In the genomic region with DNA sequence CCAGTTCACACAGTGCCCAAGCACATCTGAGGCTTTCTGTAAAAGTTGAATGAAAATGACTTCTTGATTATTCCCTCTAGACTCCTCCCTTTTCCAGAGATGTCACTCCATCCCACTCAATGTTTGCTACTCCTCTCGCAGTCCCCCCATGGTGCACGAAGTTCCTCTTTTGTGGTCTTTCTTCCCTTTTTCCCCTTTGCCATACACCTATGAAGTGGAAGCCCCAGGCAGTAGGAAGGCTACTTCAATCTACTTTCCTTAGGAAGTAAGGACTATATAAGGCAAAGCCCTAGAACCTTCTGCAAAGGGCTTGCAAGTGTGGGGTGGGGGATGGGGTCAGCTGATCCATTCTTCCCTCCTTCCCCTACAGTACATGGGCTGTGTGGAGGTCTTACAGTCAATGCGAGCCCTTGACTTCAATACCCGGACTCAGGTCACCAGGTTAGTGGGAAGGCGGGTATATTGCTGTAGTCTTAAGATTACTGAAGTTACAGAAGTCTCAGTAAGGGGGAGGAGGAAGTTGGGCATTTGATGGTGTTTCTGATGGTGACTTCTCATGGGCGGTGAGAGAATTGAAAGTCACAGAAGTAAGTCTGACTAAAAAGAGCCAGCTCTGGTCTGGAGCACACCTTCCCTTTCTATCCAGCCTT, we compare ENCODE assay signal across 7 mouse cellular contexts. TPM values are rescaled to one million over a fixed set of nuclear protein-coding genes. Genes with fewer than 3 reads are reported as not detected.
DNase-seq lines count a peak whose midpoint lies in the region; ATAC-seq and TF ChIP-seq lines count a peak whose summit lies in the region.

No protein-coding gene starts in this region.

- no peak for TF ChIP-seq POLR2A in cerebellum, adult 2 months (IDR thresholded peaks at IDR 0.05; ENCODE audit: borderline replicate concordance, insufficient read depth, low read length)

- no peak overlapping the region for H3K27ac ChIP-seq in lung, postnatal 0 days (ENCODE audit: low read length)
- H3K27ac ChIP-seq in forebrain, embryonic 13.5 days: no peak overlapping the region
- H3K27ac ChIP-seq in limb, embryonic 13.5 days: peak overlapping the region; percentile 88; the same call in 1 of the 2 replicates
- no peak overlapping the region; the same call in 1 of the 2 replicates for H3K27ac ChIP-seq in stomach, embryonic 15.5 days
- no peak overlapping the region for H3K27ac ChIP-seq in cerebellum, adult 2 months (ENCODE audit: insufficient read depth, low read length)

- peaks cover 15% of the 10 kb centered on the region; the same call in 1 of the 2 replicates for H3K4me1 ChIP-seq in lung, postnatal 0 days (ENCODE audit: insufficient read depth, low read depth, low read length)
- peaks cover 32% of the 10 kb centered on the region for H3K4me1 ChIP-seq in forebrain, embryonic 13.5 days
- H3K4me1 ChIP-seq in limb, embryonic 13.5 days: peaks cover 43% of the 10 kb centered on the region
- peaks cover 49% of the 10 kb centered on the region for H3K4me1 ChIP-seq in stomach, embryonic 15.5 days
- 0 out of 2 replicates have a peak, but pooled peaks cover 7% of the 10 kb centered on the region for H3K4me1 ChIP-seq in cerebellum, adult 2 months (ENCODE audit: control insufficient read depth, insufficient read depth, low read length)

- H3K9me3 ChIP-seq in lung, postnatal 0 days (ENCODE audit: low read length): no peaks in the 10 kb centered on the region
- H3K9me3 ChIP-seq in forebrain, embryonic 13.5 days (replicated peaks): no peaks in the 10 kb centered on the region
- H3K9me3 ChIP-seq in limb, embryonic 13.5 days: no peaks in the 10 kb centered on the region
- H3K9me3 ChIP-seq in stomach, embryonic 15.5 days: no peaks in the 10 kb centered on the region

- no peak for ATAC-seq in lung, postnatal 0 days
- ATAC-seq in forebrain, embryonic 13.5 days: no peak
- no peak for ATAC-seq in limb, embryonic 13.5 days (ENCODE audit: low FRiP score, low read depth)
- no peak for ATAC-seq in stomach, embryonic 15.5 days (ENCODE audit: insufficient read depth, low FRiP score, low read depth)

- TF ChIP-seq CTCF in lung, postnatal 0 days (IDR thresholded peaks at IDR 0.05): no peak
- TF ChIP-seq CTCF in cerebellum, adult 2 months (IDR thresholded peaks at IDR 0.05; ENCODE audit: borderline replicate concordance, insufficient read depth, low read depth, low read length): no peak

- WGBS in lung, postnatal 0 days: 61% methylated on average over 6 of the region's 6 CpGs
- WGBS in forebrain, embryonic 13.5 days: 74% methylated on average over 6 of the region's 6 CpGs
- 76% methylated on average over 6 of the region's 6 CpGs for WGBS in limb, embryonic 13.5 days
- 55% methylated on average over 6 of the region's 6 CpGs for WGBS in stomach, embryonic 15.5 days
- WGBS in cerebellum, adult 2 months: 82% methylated on average over 6 of the region's 6 CpGs

- H3K4me2 ChIP-seq in lung, postnatal 0 days (replicated peaks; ENCODE audit: low read depth, low read length): peak overlapping the region; percentile 67
- peak overlapping the region; percentile 91 for H3K4me2 ChIP-seq in forebrain, embryonic 13.5 days
- peak overlapping the region; percentile 88 for H3K4me2 ChIP-seq in limb, embryonic 13.5 days (replicated peaks)
- H3K4me2 ChIP-seq in stomach, embryonic 15.5 days: peak overlapping the region; percentile 64

- no peak overlapping the region for H3K9ac ChIP-seq in lung, postnatal 0 days (replicated peaks; ENCODE audit: low read depth)
- no peak overlapping the region for H3K9ac ChIP-seq in forebrain, embryonic 13.5 days
- H3K9ac ChIP-seq in limb, embryonic 13.5 days: 0 out of 2 replicates have a peak overlapping the region, but pooled peaks have one; percentile 76
- no peak overlapping the region for H3K9ac ChIP-seq in stomach, embryonic 15.5 days

- H3K4me3 ChIP-seq in lung, postnatal 0 days (ENCODE audit: low read depth, low read length): peak overlapping the region; percentile 45; the same call in 1 of the 2 replicates
- no peak overlapping the region for H3K4me3 ChIP-seq in forebrain, embryonic 13.5 days
- peak overlapping the region; percentile 68 for H3K4me3 ChIP-seq in limb, embryonic 13.5 days
- peak overlapping the region; percentile 55 for H3K4me3 ChIP-seq in stomach, embryonic 15.5 days (replicated peaks)
- H3K4me3 ChIP-seq in cerebellum, adult 2 months (replicated peaks; ENCODE audit: insufficient read depth, low read depth, low read length): no peak overlapping the region

- TF ChIP-seq EP300 in lung, postnatal 0 days (IDR thresholded peaks at IDR 0.05): no peak

- peaks cover 20% of the 10 kb centered on the region for H3K36me3 ChIP-seq in lung, postnatal 0 days (ENCODE audit: insufficient read depth, low read length)
- H3K36me3 ChIP-seq in forebrain, embryonic 13.5 days (ENCODE audit: poor library complexity, severe bottlenecking): peaks cover 13% of the 10 kb centered on the region
- peaks cover 47% of the 10 kb centered on the region for H3K36me3 ChIP-seq in limb, embryonic 13.5 days
- H3K36me3 ChIP-seq in stomach, embryonic 15.5 days: peaks cover 32% of the 10 kb centered on the region

- no peaks in the 10 kb centered on the region for H3K27me3 ChIP-seq in lung, postnatal 0 days (replicated peaks; ENCODE audit: insufficient read depth, low read length)
- H3K27me3 ChIP-seq in forebrain, embryonic 13.5 days: no peaks in the 10 kb centered on the region
- no peaks in the 10 kb centered on the region for H3K27me3 ChIP-seq in limb, embryonic 13.5 days
- no peaks in the 10 kb centered on the region for H3K27me3 ChIP-seq in stomach, embryonic 15.5 days (replicated peaks)
- no peaks in the 10 kb centered on the region for H3K27me3 ChIP-seq in cerebellum, adult 2 months (ENCODE audit: control insufficient read depth, insufficient read depth, low read length)

- no peak for DNase-seq in lung, postnatal 0 days (ENCODE audit: low spot score)
- no peak for DNase-seq in lung, postnatal 10 days
- DNase-seq in cerebellum, adult 2 months: no peak
- no peak for DNase-seq in testis, postnatal 10 days (ENCODE audit: low spot score)

RNA-seq across cellular contexts. Expression of a gene that starts 4.4 kb away (rescaled TPM):
- 52.6 and 55.7 TPM in 2 replicates for polyA plus RNA-seq in lung, postnatal 0 days (2015; fragmentation: Nextera tagmentation; extraction: Ambion mirVana)
- polyA plus RNA-seq in forebrain, embryonic 13.5 days (2015; fragmentation: Nextera tagmentation; extraction: Ambion mirVana): 15.9 and 16.7 TPM in 2 replicates
- 102 and 108 TPM in 2 replicates for polyA plus RNA-seq in limb, embryonic 13.5 days (2015; fragmentation: Nextera tagmentation; extraction: Ambion mirVana)
- 84.6 and 103 TPM in 2 replicates for polyA plus RNA-seq in stomach, embryonic 15.5 days (2015; fragmentation: Nextera tagmentation; extraction: Ambion mirVana)
- 15.9 and 16.0 TPM in 2 replicates for polyA plus RNA-seq in cerebellum, adult 2 months (2012; rRNA removed)

RNA-seq across cellular contexts. Expression of a gene that starts 4.5 kb away (rescaled TPM):
- polyA plus RNA-seq in lung, postnatal 0 days (2015; fragmentation: Nextera tagmentation; extraction: Ambion mirVana): 75.5 and 83.0 TPM in 2 replicates
- 352 TPM in 2 replicates for polyA plus RNA-seq in forebrain, embryonic 13.5 days (2015; fragmentation: Nextera tagmentation; extraction: Ambion mirVana)
- 508 and 542 TPM in 2 replicates for polyA plus RNA-seq in limb, embryonic 13.5 days (2015; fragmentation: Nextera tagmentation; extraction: Ambion mirVana)
- 409 and 450 TPM in 2 replicates for polyA plus RNA-seq in stomach, embryonic 15.5 days (2015; fragmentation: Nextera tagmentation; extraction: Ambion mirVana)
- polyA plus RNA-seq in cerebellum, adult 2 months (2012; rRNA removed): 7.0 and 7.2 TPM in 2 replicates

RNA-seq across cellular contexts. Expression of a gene that starts 7.3 kb away (rescaled TPM):
- 19.4 and 20.7 TPM in 2 replicates for polyA plus RNA-seq in lung, postnatal 0 days (2015; fragmentation: Nextera tagmentation; extraction: Ambion mirVana)
- 30.4 and 32.4 TPM in 2 replicates for polyA plus RNA-seq in forebrain, embryonic 13.5 days (2015; fragmentation: Nextera tagmentation; extraction: Ambion mirVana)
- 49.7 and 50.3 TPM in 2 replicates for polyA plus RNA-seq in limb, embryonic 13.5 days (2015; fragmentation: Nextera tagmentation; extraction: Ambion mirVana)
- polyA plus RNA-seq in stomach, embryonic 15.5 days (2015; fragmentation: Nextera tagmentation; extraction: Ambion mirVana): 35.1 and 37.1 TPM in 2 replicates
- polyA plus RNA-seq in cerebellum, adult 2 months (2012; rRNA removed): 38.7 and 39.3 TPM in 2 replicates

RNA-seq across cellular contexts. Expression of a gene that starts 11.0 kb away (rescaled TPM):
- 17.9 and 18.2 TPM in 2 replicates for polyA plus RNA-seq in lung, postnatal 0 days (2015; fragmentation: Nextera tagmentation; extraction: Ambion mirVana)
- polyA plus RNA-seq in forebrain, embryonic 13.5 days (2015; fragmentation: Nextera tagmentation; extraction: Ambion mirVana): 36.3 and 39.4 TPM in 2 replicates
- 27.1 and 28.2 TPM in 2 replicates for polyA plus RNA-seq in limb, embryonic 13.5 days (2015; fragmentation: Nextera tagmentation; extraction: Ambion mirVana)
- 23.6 and 29.4 TPM in 2 replicates for polyA plus RNA-seq in stomach, embryonic 15.5 days (2015; fragmentation: Nextera tagmentation; extraction: Ambion mirVana)
- polyA plus RNA-seq in cerebellum, adult 2 months (2012; rRNA removed): 50.1 and 54.0 TPM in 2 replicates

RNA-seq across cellular contexts. Expression of a gene that starts 13.8 kb away (rescaled TPM):
- polyA plus RNA-seq in lung, postnatal 0 days (2015; fragmentation: Nextera tagmentation; extraction: Ambion mirVana): 55.9 and 63.0 TPM in 2 replicates
- polyA plus RNA-seq in forebrain, embryonic 13.5 days (2015; fragmentation: Nextera tagmentation; extraction: Ambion mirVana): 10.2 TPM in 2 replicates
- polyA plus RNA-seq in limb, embryonic 13.5 days (2015; fragmentation: Nextera tagmentation; extraction: Ambion mirVana): 34.1 and 35.2 TPM in 2 replicates
- polyA plus RNA-seq in stomach, embryonic 15.5 days (2015; fragmentation: Nextera tagmentation; extraction: Ambion mirVana): 39.9 and 40.1 TPM in 2 replicates
- 26.5 and 30.5 TPM in 2 replicates for polyA plus RNA-seq in cerebellum, adult 2 months (2012; rRNA removed)

Comparison
In these comparisons a context has a peak if more than half of its experiments do, and no peak if none do; other contexts are left out.
1. H3K4me3 ChIP-seq: peak in lung, postnatal 0 days (single experiment), limb, embryonic 13.5 days (single experiment) and stomach, embryonic 15.5 days (single experiment); none in forebrain, embryonic 13.5 days (single experiment) and cerebellum, adult 2 months (single experiment).
2. Peak in every context shown above with its lines, with median percentiles within 50 percentile points of each other: H3K4me2 ChIP-seq.